Mouse (Mus musculus) Patski (cell line): Measurements from ENCODE around the gene Ifi203. TPM values are rescaled to one million over a fixed set of nuclear protein-coding genes. Genes with fewer than 3 reads are reported as not detected.
"Not testable (repeated sequence)": the region's sequence is repeated elsewhere in the genome, so short reads cannot be mapped to it uniquely, and the experiment has no call there.

ENCODE experiments used
- ATAC-seq: fragments of 100-300 bp; one replicate; pipeline ENCODE4 v1.8.0; 2021
- CTCF ChIA-PET: fragments of 350-600 bp; sonication (Branson Sonifier 250); formaldehyde crosslinking; loops from one replicate; lab custom pipeline; 2022; ENCODE audit warnings: inconsistent platforms; lab: Charles Lee
- POLR2A ChIA-PET: fragments of 350-600 bp; sonication (Branson Sonifier 250); formaldehyde crosslinking; loops from one replicate; lab custom pipeline; 2022; ENCODE audit warnings: antibody characterized with exemption, inconsistent platforms; lab: Charles Lee
- DNase-seq: peaks from one replicate; pipeline ENCODE4 v3.0.0-alpha.2; 2011; ENCODE audit warnings: low read depth, low spot score
- H3K27me3 ChIP-seq: fragments of 371-371 bp; one replicate; pipeline ENCODE4 v1.5.1; 2021
- CTCF ChIP-seq: fragments of 100-300 bp; IDR thresholded peaks from one replicate; pipeline ENCODE4 v1.5.1; 2021
- in situ Hi-C: fragments of 300-500 bp; cut with MboI; formaldehyde crosslinking; loops from 3 replicates; pipeline ENCODE4 v1.11.1; 2018; ENCODE audit warnings: low pct_unique_long_range_greater_than_20kb, mixed read lengths
- polyA plus RNA-seq: library from polyadenylated mRNA; unstranded; gene quantifications from one replicate; pipeline ENCODE4 v1.2.3, GENCODE M21; 2021

The Ifi203 gene
- polyA plus RNA-seq, 1 experiment from 2014 or later, result 0.77 TPM

- H3K27me3 ChIP-seq, result no peaks in the 10 kb centered on the region
- TF ChIP-seq CTCF, result no peak
- DNase-seq, result no peak
- ChIA-PET CTCF (no interaction called here), POLR2A (no interaction called here)
- no peak for ATAC-seq
- in situ Hi-C loops, result loop anchor here (5.0 kb wide), 1 partner anchor 147 kb away; the partner anchor contains the start of gene Ifi204
These were observed 27.9 kb downstream of the Ifi203 start for GRCm38 (mm10) chr1:173914559-173914958.

GRCm38 (mm10) chr1:173913256-173913791, 29.1 kb downstream of the Ifi203 start:
- ATAC-seq (peak; percentile 78), DNase-seq (peak; percentile 81)
- CTCF ChIA-PET, H3K27me3 ChIP-seq, POLR2A ChIA-PET: not testable (repeated sequence)
- in situ Hi-C loops, result loop anchor here (5.0 kb wide), 1 partner anchor 146 kb away; the partner anchor contains the start of gene Ifi204

DNA sequence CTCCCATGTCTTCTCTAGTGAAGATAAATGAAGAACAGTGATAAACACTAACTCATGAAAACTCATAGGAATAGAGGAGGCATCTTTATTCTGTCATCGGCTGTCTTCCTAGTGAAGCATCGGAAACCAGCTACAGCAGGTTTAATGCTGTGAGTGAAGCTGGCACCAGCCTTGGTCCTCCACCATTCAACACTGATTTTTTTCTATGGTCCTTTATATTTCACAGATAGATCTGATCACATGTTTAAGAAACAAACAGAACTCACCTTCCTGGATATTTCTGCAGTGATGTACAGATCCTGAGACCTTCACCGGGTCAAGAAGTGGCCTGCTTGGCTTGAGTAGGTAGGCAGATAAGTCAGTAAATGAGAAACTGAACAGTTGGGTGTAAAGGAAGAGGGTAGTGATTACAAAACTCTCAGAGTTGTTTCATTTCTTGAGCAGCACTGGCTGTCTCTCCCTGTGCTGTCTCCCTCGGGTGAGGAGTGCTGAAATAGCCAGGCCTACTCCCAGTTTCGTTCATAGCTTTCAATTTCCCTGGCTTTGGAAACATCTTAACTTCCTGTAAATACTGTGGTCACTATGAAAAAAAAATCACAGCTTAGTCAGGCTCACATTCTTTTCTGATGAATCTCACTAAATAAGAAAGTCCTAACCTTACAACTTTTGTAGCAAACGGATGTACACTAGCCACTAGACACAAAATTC, 29.8 kb downstream of the Ifi203 start, which contains the start of gene Ifi211:
Ifi211 (minus strand) TSS at position 499 of the 708 bp plus-strand sequence.
- ATAC-seq (peak; percentile 97), DNase-seq (peak; percentile 30)
- POLR2A ChIA-PET, CTCF ChIA-PET, H3K27me3 ChIP-seq: not testable (repeated sequence)
- in situ Hi-C loops, result loop anchor here (5.0 kb wide), 1 partner anchor 145 kb away; the partner anchor contains the start of gene Ifi204

DNA sequence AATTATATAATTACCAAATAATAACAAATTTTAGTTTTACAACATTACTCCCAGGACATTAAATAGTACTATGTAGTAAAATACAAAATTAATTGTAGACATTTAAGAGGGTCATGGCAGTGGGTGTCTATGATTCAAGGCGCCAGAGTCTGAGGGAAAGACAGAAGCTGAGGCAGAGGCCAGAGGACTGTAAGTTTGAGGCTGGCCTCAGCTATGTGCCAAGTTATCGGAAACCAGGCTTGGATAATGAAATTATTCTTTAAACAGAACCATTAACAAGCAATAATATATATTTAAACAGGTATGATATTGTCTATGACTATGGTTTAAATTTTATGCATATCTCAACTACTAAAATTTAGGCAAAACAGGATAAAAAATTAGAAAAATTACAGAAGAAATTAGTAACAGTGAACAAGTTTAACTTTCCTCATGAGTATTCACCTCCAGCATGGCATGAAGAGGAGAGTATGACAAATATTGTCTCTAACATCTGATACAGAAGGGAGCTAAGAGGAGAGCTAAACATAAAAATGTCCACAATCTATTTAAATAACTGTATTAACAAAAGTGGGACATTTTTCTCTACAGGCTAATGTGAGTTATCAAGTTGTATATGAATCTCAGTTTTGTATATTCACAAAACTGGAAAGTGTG, 30.5 kb downstream of the Ifi203 start:
- no peak for TF ChIP-seq CTCF
- ATAC-seq, result no peak
- in situ Hi-C loops, result loop anchor here (5.0 kb wide), 1 partner anchor 145 kb away; the partner anchor contains the start of gene Ifi204
- ChIA-PET POLR2A (no interaction called here), CTCF (no interaction called here)
- H3K27me3 ChIP-seq, result no peaks in the 10 kb centered on the region
- no peak for DNase-seq

DNA sequence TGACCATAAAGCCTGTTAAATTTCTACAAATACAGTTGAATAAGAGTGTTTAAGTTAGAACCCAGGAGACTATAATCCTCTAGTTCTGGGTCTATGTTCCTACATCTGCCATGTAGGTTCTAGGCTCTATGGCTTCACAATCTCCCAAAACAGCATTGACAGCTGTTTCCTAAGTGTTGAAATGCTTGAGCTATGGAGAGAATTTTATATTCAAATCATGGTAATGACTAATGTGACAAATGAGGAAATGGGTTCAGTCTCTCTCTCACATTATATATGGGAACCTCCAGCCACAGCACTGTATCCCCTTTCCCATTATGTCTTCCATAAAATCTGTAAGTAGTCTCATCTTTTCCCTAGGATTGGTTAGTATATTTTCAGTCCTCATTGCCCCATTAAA, 34.1 kb downstream of the Ifi203 start:
- H3K27me3 ChIP-seq, in situ Hi-C loops, ATAC-seq, POLR2A ChIA-PET, DNase-seq, CTCF ChIA-PET: not testable (repeated sequence)

DNA sequence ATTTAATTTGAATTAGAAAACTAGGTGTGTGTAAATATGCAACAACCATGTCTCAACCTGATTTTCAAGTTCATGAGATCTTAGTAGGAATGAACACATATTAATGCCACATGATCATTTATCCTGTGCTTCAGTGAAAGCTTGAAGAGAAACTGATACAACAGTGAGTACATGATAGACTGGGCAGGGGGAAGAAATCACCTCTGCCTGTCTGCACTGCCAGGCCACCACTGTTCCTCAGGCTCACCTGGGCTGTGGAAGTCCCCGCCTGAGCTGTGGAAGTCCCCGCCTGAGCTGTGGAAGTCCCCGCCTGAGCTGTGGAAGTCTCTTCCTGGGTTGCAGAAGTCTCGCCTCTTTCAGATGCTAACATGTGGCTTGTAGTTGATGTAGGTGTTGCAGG, 36.6 kb downstream of the Ifi203 start:
- CTCF ChIA-PET, DNase-seq, in situ Hi-C loops, H3K27me3 ChIP-seq, POLR2A ChIA-PET, ATAC-seq: not testable (repeated sequence)

DNA sequence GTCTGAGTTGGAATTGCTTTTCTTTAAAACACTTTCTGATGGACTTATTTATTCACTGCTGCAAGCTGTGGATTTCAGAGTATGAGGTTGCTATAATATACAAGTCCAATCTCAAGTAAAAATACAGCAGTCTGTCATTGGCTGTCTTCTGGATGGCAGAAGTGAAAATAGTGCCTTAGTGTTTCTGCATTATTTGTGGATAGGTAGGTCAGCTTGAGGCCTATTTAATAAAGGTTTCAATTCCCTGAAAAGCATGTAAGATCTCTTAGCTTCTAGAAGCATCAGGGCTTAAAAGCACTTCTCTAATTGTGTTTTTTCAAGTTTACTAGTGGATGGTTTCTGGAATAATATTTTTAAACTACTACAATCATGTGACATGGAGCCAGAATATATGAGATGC, 52.7 kb downstream of the Ifi203 start:
- POLR2A ChIA-PET, H3K27me3 ChIP-seq, CTCF ChIA-PET, ATAC-seq, DNase-seq, in situ Hi-C loops: not testable (repeated sequence)

DNA sequence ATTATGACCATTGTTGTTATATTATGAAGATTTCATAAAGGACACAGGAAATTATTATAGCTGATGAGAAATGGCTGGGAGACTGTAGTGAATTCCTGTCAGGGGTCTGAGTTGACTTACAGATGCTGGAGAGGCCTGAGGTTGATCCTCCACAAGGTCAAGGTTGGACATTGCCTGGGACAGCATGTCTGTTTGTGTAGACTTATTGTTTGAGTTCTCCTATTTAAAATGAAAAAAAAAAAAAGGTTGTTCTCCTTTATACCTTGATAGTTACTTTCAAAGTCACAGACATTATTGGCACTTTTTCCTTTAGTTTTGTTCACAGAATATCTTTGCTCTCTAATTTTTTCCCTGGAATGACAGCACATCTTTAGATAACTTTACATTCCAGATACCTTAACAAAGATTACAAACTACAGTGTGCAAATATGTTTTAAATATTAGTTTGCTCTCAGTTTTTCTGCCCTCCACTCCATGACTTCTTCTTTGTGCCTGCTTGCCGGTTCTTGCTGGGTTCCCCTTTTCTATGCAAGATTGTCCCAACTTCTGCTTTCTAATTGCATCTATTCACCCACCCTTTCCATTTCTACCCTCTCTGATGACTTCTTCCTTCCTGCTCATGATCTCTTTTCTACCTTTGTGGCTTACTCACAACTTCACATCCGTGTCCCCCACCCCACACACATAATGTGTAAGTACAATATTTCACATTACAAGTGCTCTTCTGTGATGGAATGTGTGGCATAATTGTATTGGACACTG, 55.3 kb downstream of the Ifi203 start:
- POLR2A ChIA-PET, CTCF ChIA-PET, ATAC-seq, H3K27me3 ChIP-seq, in situ Hi-C loops, DNase-seq: not testable (repeated sequence)

DNA sequence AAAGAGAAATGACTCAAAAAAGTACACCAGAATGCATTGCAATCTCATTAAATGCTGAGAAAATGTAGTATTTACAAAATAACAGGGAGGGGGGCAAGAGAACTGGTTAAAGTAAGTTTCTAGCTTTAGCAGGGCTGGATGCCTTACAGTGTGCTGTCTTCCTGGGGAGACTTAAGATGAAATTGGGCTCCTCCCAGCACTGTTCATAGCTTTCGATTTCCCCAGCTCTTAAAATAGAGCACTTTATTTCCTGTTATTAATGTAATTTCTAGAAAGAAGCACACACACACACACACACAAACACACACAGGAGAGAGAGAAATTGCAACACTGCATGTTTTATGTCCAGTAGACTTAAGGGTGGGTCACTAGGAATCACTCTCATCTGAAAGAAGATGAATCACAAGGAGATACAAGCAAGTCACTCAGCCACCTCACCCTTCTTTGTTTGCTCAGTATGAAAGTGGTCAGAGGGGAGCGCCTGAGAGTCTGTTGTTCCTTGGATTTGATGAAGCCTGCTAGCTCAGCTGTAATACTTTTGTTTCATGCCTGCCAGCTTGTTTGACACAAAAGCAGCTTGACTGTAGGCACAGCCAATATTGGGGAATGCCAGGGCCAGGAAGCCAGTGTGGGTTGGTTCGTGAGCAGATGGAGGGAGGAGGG, 62.3 kb downstream of the Ifi203 start:
- in situ Hi-C loops, CTCF ChIA-PET, DNase-seq, POLR2A ChIA-PET, H3K27me3 ChIP-seq: not testable (repeated sequence)
- ATAC-seq, result peak; percentile 66

DNA sequence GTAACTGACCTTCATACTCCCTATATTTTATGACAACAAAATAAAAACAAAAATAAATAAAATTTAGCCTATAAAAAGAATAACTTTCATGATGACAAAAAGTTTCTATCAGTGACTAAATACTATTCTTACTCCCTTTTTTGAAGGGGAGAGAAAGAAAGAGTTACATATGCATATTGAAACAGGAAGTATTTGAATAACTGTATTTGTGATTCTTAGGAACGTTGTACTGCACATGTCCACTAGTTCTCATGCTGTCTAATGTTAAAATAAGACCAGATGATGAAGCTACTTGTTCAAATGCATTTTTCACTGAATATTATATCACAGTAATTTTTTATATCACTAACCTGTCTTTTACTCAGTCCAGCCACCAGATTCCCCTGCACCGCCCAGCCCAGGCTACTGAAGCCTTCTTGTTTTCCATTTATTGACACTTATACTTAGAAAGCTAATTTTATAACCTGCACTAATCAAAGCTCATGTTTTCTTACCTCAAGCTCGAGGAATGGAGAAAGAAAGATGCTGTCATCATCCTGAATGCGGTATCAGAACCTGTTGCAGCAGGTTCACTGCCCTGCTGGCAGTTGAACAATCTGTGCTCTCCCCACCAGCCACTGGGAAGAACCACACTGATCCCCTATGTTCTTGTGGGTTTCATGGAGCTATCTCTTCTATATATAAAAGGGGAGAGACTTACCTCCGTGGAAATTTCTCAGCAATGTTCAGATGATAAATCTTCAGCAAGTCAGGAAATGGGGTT, 63.1 kb downstream of the Ifi203 start:
- in situ Hi-C loops, result loop anchor here (5.0 kb wide), 1 partner anchor 63 kb away; the partner anchor contains the start of genes Ifi203 and Mndal
- DNase-seq, H3K27me3 ChIP-seq, ATAC-seq, POLR2A ChIA-PET, CTCF ChIA-PET: not testable (repeated sequence)

- CTCF ChIA-PET, DNase-seq, ATAC-seq, POLR2A ChIA-PET, H3K27me3 ChIP-seq: not testable (repeated sequence)
- in situ Hi-C loops, result loop anchor here (5.0 kb wide), 1 partner anchor 64 kb away; the partner anchor contains the start of genes Ifi203 and Mndal
These were observed 64.2 kb downstream of the Ifi203 start for GRCm38 (mm10) chr1:173878264-173878663.

GRCm38 (mm10) chr1:173877125-173877524, 65.3 kb downstream of the Ifi203 start:
- CTCF ChIA-PET, DNase-seq, ATAC-seq, H3K27me3 ChIP-seq, POLR2A ChIA-PET: not testable (repeated sequence)
- in situ Hi-C loops, result loop anchor here (5.0 kb wide), 1 partner anchor 65 kb away; the partner anchor contains the start of genes Ifi203 and Mndal
